Mouse (Mus musculus) spleen, adult 2 months (tissue): ENCODE data around the gene Ociad2. TPM values are rescaled to one million over a fixed set of nuclear protein-coding genes. Genes with fewer than 3 reads are reported as not detected.

Experiments
- DNase-seq, 2 experiments: peaks; one replicate each; pipeline versions ENCODE4 v3.0.0 to v3.0.0-alpha.2; 2012 to 2021; ENCODE audit warnings: low spot score in 2 of 2, low read depth in 1 of 2
- H3K27ac ChIP-seq: fragments of 200-500 bp; 2 replicates; pipeline ENCODE4 v1.5.1; 2012; ENCODE audit warnings: low read length, inconsistent platforms; ENCODE audit not compliant: insufficient read depth
- H3K27me3 ChIP-seq: fragments of 200-500 bp; 2 replicates; pipeline ENCODE4 v1.6.1; 2012; ENCODE audit warnings: mild to moderate bottlenecking, moderate library complexity, low read length, inconsistent platforms; ENCODE audit not compliant: control insufficient read depth, insufficient read depth
- H3K36me3 ChIP-seq: fragments of 200-500 bp; 2 replicates; pipeline ENCODE4 v1.6.1; 2012; ENCODE audit warnings: mild to moderate bottlenecking, low read length, inconsistent platforms; ENCODE audit not compliant: control insufficient read depth, insufficient read depth
- H3K4me1 ChIP-seq: fragments of 200-500 bp; 2 replicates; pipeline ENCODE4 v1.6.1; 2011; ENCODE audit warnings: inconsistent platforms; ENCODE audit not compliant: control insufficient read depth, insufficient read depth, insufficient read length
- H3K4me3 ChIP-seq: fragments of 200-500 bp; 2 replicates; pipeline ENCODE4 v1.5.1; 2011; ENCODE audit warnings: mild to moderate bottlenecking, inconsistent platforms; ENCODE audit not compliant: insufficient read depth, insufficient read length; ENCODE audit errors: extremely low read depth
- CTCF ChIP-seq: fragments of 200-500 bp; IDR thresholded peaks from 2 replicates; pipeline ENCODE4 v1.5.1; 2011; ENCODE audit warnings: mild to moderate bottlenecking, inconsistent platforms; ENCODE audit not compliant: insufficient read depth, insufficient read length, insufficient replicate concordance; ENCODE audit errors: extremely low read depth
- POLR2A ChIP-seq: fragments of 200-500 bp; IDR thresholded peaks from 2 replicates; pipeline ENCODE4 v1.6.1; 2011; ENCODE audit warnings: low read depth, low read length, inconsistent platforms
- WGBS: fragments of 180-500 bp; shearing (Covaris S2); methylation state at CpG from one replicate; pipeline ENCODE4 v1.1.7; 2018; 5-methylcytosine and 5-hydroxymethylcytosine counted together
- polyA plus RNA-seq: library from polyadenylated mRNA; depleted of rRNA; stranded (reverse); fragments of >200 nt; gene quantifications from 2 replicates; pipeline ENCODE4 v1.2.3, GENCODE M21; 2012

Gene Ociad2
- polyA plus RNA-seq, 1 experiment: 0.05 TPM

GRCm38 (mm10) chr5:73364107-73364864 is 23.5 kb upstream of the Ociad2 start:
- Histone ChIP-seq H3K27ac (no peak overlapping the region), H3K27me3 (0 out of 2 replicates have a peak, but pooled peaks cover 1% of the 10 kb centered on the region), H3K4me3 (no peak overlapping the region), H3K4me1 (no peaks in the 10 kb centered on the region; the same call in 1 of the 2 replicates), H3K36me3 (no peaks in the 10 kb centered on the region)
- WGBS: 92% methylated on average over 2 of the region's 2 CpGs
- TF ChIP-seq CTCF (no peak), POLR2A (no peak)
- no peak for DNase-seq

- Histone ChIP-seq H3K36me3 (no peaks in the 10 kb centered on the region), H3K27ac (no peak overlapping the region), H3K27me3 (0 out of 2 replicates have a peak, but pooled peaks cover 1% of the 10 kb centered on the region), H3K4me3 (no peak overlapping the region), H3K4me1 (no peaks in the 10 kb centered on the region; the same call in 1 of the 2 replicates)
- TF ChIP-seq POLR2A: no peak
- no peak for TF ChIP-seq CTCF
- no peak for DNase-seq
- WGBS: 89% methylated on average over 5 of the region's 5 CpGs
Measured at GRCm38 (mm10) chr5:73362791-73363190, 22.0 kb upstream of the Ociad2 start.

DNA sequence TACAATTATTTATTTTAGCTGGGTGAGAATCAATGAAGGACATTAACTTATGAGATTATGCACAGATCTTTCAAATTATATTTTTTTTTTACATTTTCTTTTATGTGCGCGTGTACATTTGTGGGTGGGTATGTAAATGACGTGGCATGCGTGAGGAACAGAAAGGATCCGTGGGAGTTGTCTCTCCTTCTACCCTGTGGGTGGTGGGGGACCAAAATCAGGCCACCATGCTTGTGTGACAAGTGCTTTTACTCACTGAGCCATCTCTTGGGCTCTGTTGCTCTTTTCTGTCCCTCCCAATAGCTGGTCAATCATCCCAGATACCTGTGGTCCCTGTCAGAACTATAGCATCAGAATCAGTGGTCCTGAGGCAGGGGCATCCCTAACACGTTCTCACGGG is 21.5 kb upstream of the Ociad2 start:
- 80% methylated on average over 7 of the region's 7 CpGs for WGBS
- no peaks in the 10 kb centered on the region; the same call in 1 of the 2 replicates for H3K4me1 ChIP-seq
- no peak overlapping the region for H3K27ac ChIP-seq
- H3K4me3 ChIP-seq: no peak overlapping the region
- H3K36me3 ChIP-seq: no peaks in the 10 kb centered on the region
- TF ChIP-seq POLR2A (no peak), CTCF (no peak)
- H3K27me3 ChIP-seq: 0 out of 2 replicates have a peak, but pooled peaks cover 1% of the 10 kb centered on the region
- DNase-seq: no peak

DNA sequence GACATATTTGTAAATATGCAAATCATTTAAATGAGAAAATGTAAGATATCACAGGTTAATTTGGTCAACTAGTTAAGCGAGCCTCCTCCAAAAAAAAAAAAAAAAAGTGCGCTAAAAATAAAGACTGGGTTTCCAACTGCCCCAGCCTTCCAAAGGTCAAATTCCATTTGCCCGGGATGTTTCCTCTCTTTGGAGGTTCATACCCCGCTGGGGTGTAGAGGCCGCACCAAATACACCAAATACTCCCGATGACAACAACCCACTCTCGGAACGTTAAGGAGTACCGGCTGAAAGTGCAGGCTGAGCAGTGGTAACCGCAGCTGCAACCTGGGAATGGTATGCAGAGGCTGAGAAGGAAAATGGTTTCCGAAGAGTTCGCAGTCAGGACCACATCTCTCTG is 19.4 kb upstream of the Ociad2 start:
- 40% methylated on average over 12 of the region's 12 CpGs for WGBS
- TF ChIP-seq POLR2A (no peak), CTCF (no peak)
- H3K27me3 ChIP-seq: 0 out of 2 replicates have a peak, but pooled peaks cover 1% of the 10 kb centered on the region
- no peak overlapping the region for H3K4me3 ChIP-seq
- no peak for DNase-seq
- no peaks in the 10 kb centered on the region; the same call in 1 of the 2 replicates for H3K4me1 ChIP-seq
- H3K27ac ChIP-seq: no peak overlapping the region
- H3K36me3 ChIP-seq: no peaks in the 10 kb centered on the region

DNA sequence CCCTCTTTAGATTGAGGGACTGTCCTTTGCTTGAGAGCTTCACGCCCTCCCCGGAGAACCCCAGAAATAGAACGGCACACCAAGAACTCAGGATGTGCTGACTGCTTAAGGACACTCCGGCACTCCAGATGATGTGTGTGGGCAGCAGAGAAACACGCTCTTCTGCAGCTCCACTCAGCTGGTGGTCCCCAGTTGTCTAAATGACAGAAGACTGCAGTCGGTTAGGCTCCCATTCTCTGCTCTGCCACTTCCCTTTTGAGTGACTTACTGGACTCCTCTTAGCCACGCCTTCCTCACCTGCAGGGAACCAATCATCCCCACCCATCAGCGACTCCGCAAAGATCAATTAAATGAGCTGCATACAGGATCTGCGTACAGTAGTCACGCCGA is 18.9 kb upstream of the Ociad2 start:
- TF ChIP-seq POLR2A (no peak), CTCF (no peak)
- no peak overlapping the region for H3K27ac ChIP-seq
- no peaks in the 10 kb centered on the region; the same call in 1 of the 2 replicates for H3K4me1 ChIP-seq
- no peak for DNase-seq
- 0 out of 2 replicates have a peak, but pooled peaks cover 1% of the 10 kb centered on the region for H3K27me3 ChIP-seq
- H3K36me3 ChIP-seq: no peaks in the 10 kb centered on the region
- no peak overlapping the region for H3K4me3 ChIP-seq
- WGBS: 42% methylated on average over 12 of the region's 12 CpGs

DNA sequence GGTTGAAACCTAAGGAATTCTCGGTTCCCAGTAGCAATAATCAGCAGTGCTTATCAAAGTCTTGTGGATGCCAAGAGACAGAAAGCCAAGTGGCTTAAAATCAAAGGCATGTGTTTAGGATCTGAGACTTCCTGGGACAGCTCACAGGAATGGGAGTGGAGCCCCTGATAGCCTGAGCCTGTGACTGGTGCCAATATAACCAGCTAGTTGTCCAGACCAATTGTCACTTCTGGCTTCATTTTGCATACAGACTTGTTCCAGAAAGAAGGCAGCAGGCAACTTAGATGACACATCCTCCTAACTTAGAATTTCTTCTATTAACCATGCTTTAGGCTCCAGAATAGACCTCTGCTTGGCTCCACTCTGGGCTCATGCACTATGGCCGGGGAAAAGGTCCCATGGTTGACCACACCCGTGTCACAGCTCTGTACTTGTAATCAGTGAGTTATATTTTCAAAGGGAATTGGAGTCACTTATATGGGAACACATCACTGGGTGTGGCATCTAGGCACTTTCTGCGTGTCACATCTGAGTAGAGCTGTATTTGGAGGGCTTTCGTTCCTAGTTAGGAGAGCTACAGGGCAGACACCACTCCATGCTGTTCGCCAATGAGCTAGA is 18.4 kb upstream of the Ociad2 start:
- Histone ChIP-seq H3K27ac (no peak overlapping the region), H3K27me3 (0 out of 2 replicates have a peak, but pooled peaks cover 1% of the 10 kb centered on the region), H3K4me1 (no peaks in the 10 kb centered on the region; the same call in 1 of the 2 replicates), H3K4me3 (no peak overlapping the region), H3K36me3 (no peaks in the 10 kb centered on the region)
- TF ChIP-seq POLR2A (no peak), CTCF (no peak)
- WGBS: 77% methylated on average over 6 of the region's 6 CpGs
- DNase-seq: no peak
